Mouse (Mus musculus) hindbrain, embryonic 14.5 days (tissue): ENCODE data around the gene Dpp9. TPM values are rescaled to one million over a fixed set of nuclear protein-coding genes. Genes with fewer than 3 reads are reported as not detected.
"Not testable (repeated sequence)": the region's sequence is repeated elsewhere in the genome, so short reads cannot be mapped to it uniquely, and the experiment has no call there.

ENCODE experiments used
- ATAC-seq: fragments of 200-750 bp; cut with Nextera tagmentation; 2 replicates; pipeline ENCODE4 v1.8.0; 2017; ENCODE audit warnings: moderate number of reproducible peaks, mild to moderate bottlenecking, moderate TSS enrichment, moderate library complexity; ENCODE audit not compliant: low FRiP score
- DNase-seq: peaks from one replicate; pipeline ENCODE4 v3.0.0-alpha.2; 2015; ENCODE audit warnings: low spot score
- H3K27ac ChIP-seq: fragments of 300-500 bp; sonication (generic); 2 replicates; pipeline ENCODE4 v1.5.1; 2014; ENCODE audit warnings: mild to moderate bottlenecking, moderate library complexity
- H3K27me3 ChIP-seq: fragments of 300-500 bp; sonication (generic); 2 replicates; pipeline ENCODE4 v1.6.1; 2014; ENCODE audit warnings: mild to moderate bottlenecking, low read length, mixed read lengths; ENCODE audit not compliant: control insufficient read depth, insufficient read depth
- H3K36me3 ChIP-seq: fragments of 300-500 bp; sonication (generic); replicated peaks from 2 replicates; pipeline ENCODE4 v1.6.1; 2014; ENCODE audit not compliant: control insufficient read depth, insufficient read depth
- H3K4me1 ChIP-seq: fragments of 300-500 bp; sonication (generic); replicated peaks from 2 replicates; pipeline ENCODE4 v1.6.1; 2014; ENCODE audit warnings: antibody characterized with exemption, low read length, mixed read lengths; ENCODE audit not compliant: control insufficient read depth, insufficient read depth
- H3K4me2 ChIP-seq: fragments of 300-500 bp; sonication (generic); replicated peaks from 2 replicates; pipeline ENCODE4 v1.6.1; 2014; ENCODE audit warnings: mild to moderate bottlenecking, moderate library complexity
- H3K4me3 ChIP-seq: fragments of 300-500 bp; sonication (generic); replicated peaks from 2 replicates; pipeline ENCODE4 v1.5.1; 2014; ENCODE audit warnings: mild to moderate bottlenecking, low read length
- H3K9ac ChIP-seq: fragments of 300-500 bp; sonication (generic); 2 replicates; pipeline ENCODE4 v1.6.1; 2014
- H3K9me3 ChIP-seq: fragments of 300-500 bp; sonication (generic); 2 replicates; pipeline ENCODE4 v1.6.1; 2016; ENCODE audit warnings: low read length; ENCODE audit not compliant: control insufficient read depth
- WGBS: fragments of 180-500 bp; shearing (Covaris S2); extraction: QIAGEN DNeasy Blood & Tissue Kit; methylation state at CpG from one replicate; pipeline ENCODE4 v1.1.7; 2014; 5-methylcytosine and 5-hydroxymethylcytosine counted together
- polyA plus RNA-seq: library from polyadenylated mRNA; unstranded; fragments of >200 nt; fragmentation: Nextera tagmentation; extraction: Ambion mirVana; gene quantifications from 2 replicates; pipeline ENCODE4 v1.2.1, GENCODE M21; 2014

Dpp9 gene
- polyA plus RNA-seq, 1 experiment from 2014 or later: 23.4 TPM

GRCm38 (mm10) chr17:56258269-56258668 lies 39.6 kb upstream of the Dpp9 start:
- peaks cover 33% of the 10 kb centered on the region for H3K4me1 ChIP-seq
- H3K4me2 ChIP-seq: peak overlapping the region; percentile 96
- not testable (repeated sequence) for H3K9ac ChIP-seq, ATAC-seq, DNase-seq, H3K9me3 ChIP-seq, H3K27me3 ChIP-seq, H3K27ac ChIP-seq, H3K4me3 ChIP-seq
- H3K36me3 ChIP-seq: peaks cover 54% of the 10 kb centered on the region
- 93% methylated on average over 19 of the region's 19 CpGs for WGBS

GRCm38 (mm10) chr17:56257181-56257894 lies 38.6 kb upstream of the Dpp9 start:
- peak overlapping the region; percentile 87 for H3K27ac ChIP-seq
- peak overlapping the region; percentile 67 for H3K9ac ChIP-seq
- H3K36me3 ChIP-seq: peaks cover 44% of the 10 kb centered on the region
- peaks cover 33% of the 10 kb centered on the region for H3K4me1 ChIP-seq
- no peaks in the 10 kb centered on the region for H3K27me3 ChIP-seq
- H3K4me2 ChIP-seq: peak overlapping the region; percentile 96
- WGBS: 13% methylated on average over 58 of the region's 58 CpGs
- no peak for ATAC-seq
- DNase-seq: no peak
- no peaks in the 10 kb centered on the region for H3K9me3 ChIP-seq
- peak overlapping the region; percentile 62 for H3K4me3 ChIP-seq

GRCm38 (mm10) chr17:56256239-56256881 lies 37.7 kb upstream of the Dpp9 start, which contains the start of gene Fem1a:
Gene Fem1a, plus strand, starts transcription at chr17:56256810.
- no peaks in the 10 kb centered on the region for H3K27me3 ChIP-seq
- peaks cover 35% of the 10 kb centered on the region for H3K4me1 ChIP-seq
- peak within 1 kb of the TSS; percentile 96 for H3K4me2 ChIP-seq
- peak within 1 kb of the TSS; percentile 67 for H3K9ac ChIP-seq
- DNase-seq (peak; percentile 98), ATAC-seq (peak; percentile 90)
- under 1% methylated on average over 28 of the region's 28 CpGs for WGBS
- H3K36me3 ChIP-seq: peaks cover 36% of the 10 kb centered on the region
- peak within 1 kb of the TSS; percentile 89 for H3K27ac ChIP-seq
- no peaks in the 10 kb centered on the region for H3K9me3 ChIP-seq
- H3K4me3 ChIP-seq: peak within 1 kb of the TSS; percentile 62

- Histone ChIP-seq H3K4me2 (peak overlapping the region; percentile 59), H3K4me1 (peaks cover 38% of the 10 kb centered on the region), H3K27me3 (no peaks in the 10 kb centered on the region), H3K4me3 (peak overlapping the region; percentile 62), H3K36me3 (peaks cover 31% of the 10 kb centered on the region), H3K9ac (peak overlapping the region; percentile 51; the same call in 1 of the 2 replicates), H3K9me3 (no peaks in the 10 kb centered on the region), H3K27ac (peak overlapping the region; percentile 89)
- 0% methylated on average over 32 of the region's 32 CpGs for WGBS
- ATAC-seq: peak; percentile 92
- peak; percentile 99 for DNase-seq
Measured at GRCm38 (mm10) chr17:56255863-56256238, 37.1 kb upstream of the Dpp9 start.

- H3K9me3 ChIP-seq: no peaks in the 10 kb centered on the region
- peak; percentile 6; the same call in 1 of the 2 replicates for ATAC-seq
- WGBS: 15% methylated on average over 9 of the region's 9 CpGs
- DNase-seq: peak; percentile 53
- peak overlapping the region; percentile 38; the same call in 1 of the 2 replicates for H3K9ac ChIP-seq
- H3K36me3 ChIP-seq: peaks cover 27% of the 10 kb centered on the region
- H3K27ac ChIP-seq: peak overlapping the region; percentile 75
- H3K27me3 ChIP-seq: no peaks in the 10 kb centered on the region
- H3K4me2 ChIP-seq: peak overlapping the region; percentile 59
- peak overlapping the region; percentile 62; the same call in 1 of the 2 replicates for H3K4me3 ChIP-seq
- peaks cover 34% of the 10 kb centered on the region for H3K4me1 ChIP-seq
Measured at GRCm38 (mm10) chr17:56255429-56255828, 36.7 kb upstream of the Dpp9 start.

- Histone ChIP-seq H3K36me3 (peaks cover 20% of the 10 kb centered on the region), H3K9me3 (no peaks in the 10 kb centered on the region), H3K27ac (no peak overlapping the region; the same call in 1 of the 2 replicates), H3K4me2 (no peak overlapping the region), H3K27me3 (no peaks in the 10 kb centered on the region), H3K4me3 (no peak overlapping the region), H3K4me1 (peaks cover 27% of the 10 kb centered on the region), H3K9ac (no peak overlapping the region)
- DNase-seq (no peak), ATAC-seq (no peak)
- 85% methylated on average over 4 of the region's 4 CpGs for WGBS
Measured at GRCm38 (mm10) chr17:56254695-56255094, 36.0 kb upstream of the Dpp9 start.

GRCm38 (mm10) chr17:56251136-56251829 lies 32.6 kb upstream of the Dpp9 start:
- Histone ChIP-seq H3K27ac (peak overlapping the region; percentile 82), H3K9me3 (no peaks in the 10 kb centered on the region), H3K4me1 (peaks cover 5% of the 10 kb centered on the region), H3K36me3 (no peaks in the 10 kb centered on the region), H3K4me2 (peak overlapping the region; percentile 38), H3K27me3 (no peaks in the 10 kb centered on the region), H3K4me3 (no peak overlapping the region), H3K9ac (0 out of 2 replicates have a peak overlapping the region, but pooled peaks have one; percentile 21)
- 24% methylated on average over 6 of the region's 6 CpGs for WGBS
- ATAC-seq: peak; percentile 58
- peak; percentile 71 for DNase-seq

GRCm38 (mm10) chr17:56245608-56246007 lies 26.9 kb upstream of the Dpp9 start:
- Histone ChIP-seq H3K9me3 (no peaks in the 10 kb centered on the region), H3K36me3 (no peaks in the 10 kb centered on the region), H3K9ac (no peak overlapping the region), H3K27ac (no peak overlapping the region), H3K27me3 (peaks cover 8% of the 10 kb centered on the region), H3K4me2 (no peak overlapping the region), H3K4me1 (no peaks in the 10 kb centered on the region; the same call in 1 of the 2 replicates), H3K4me3 (no peak overlapping the region)
- 41% methylated on average over 7 of the region's 7 CpGs for WGBS
- DNase-seq (no peak), ATAC-seq (no peak)
